Mouse (Mus musculus) CH12.LX (cell line): ENCODE data around the gene Rora.

Experiments used
- CTCF ChIP-seq, 2 experiments: IDR thresholded peaks in 1 of 2; conservative IDR thresholded peaks in 1 of 2; 2 replicates each; pipeline ENCODE4 v1.5.1; 2011 to 2012; ENCODE audit warnings: low read depth in 2 of 2, low read length in 2 of 2, improper control_type of control experiment in 1 of 2, inconsistent platforms in 1 of 2, mild to moderate bottlenecking in 1 of 2, moderate library complexity in 1 of 2
- ELF1 ChIP-seq: IDR thresholded peaks from 2 replicates; pipeline ENCODE4 v1.6.1; 2014; ENCODE audit warnings: low read depth, mild to moderate bottlenecking, inconsistent platforms, low read length, improper control_type of control experiment
- EP300 ChIP-seq: IDR thresholded peaks from 2 replicates; pipeline ENCODE4 v1.6.1; 2011; ENCODE audit warnings: low read length, improper control_type of control experiment
- JUN ChIP-seq: IDR thresholded peaks from 2 replicates; pipeline ENCODE4 v1.6.1; 2011; ENCODE audit warnings: low read depth, mild to moderate bottlenecking, low read length, improper control_type of control experiment, moderate library complexity; ENCODE audit not compliant: insufficient read depth
- MAZ ChIP-seq: IDR thresholded peaks from 2 replicates; pipeline ENCODE4 v1.6.1; 2012; ENCODE audit warnings: low read depth, mild to moderate bottlenecking, inconsistent platforms, low read length, improper control_type of control experiment, moderate library complexity
- MXI1 ChIP-seq: IDR thresholded peaks from 2 replicates; pipeline ENCODE4 v1.6.1; 2011; ENCODE audit warnings: mild to moderate bottlenecking, low read depth, low read length, improper control_type of control experiment
- NRF1 ChIP-seq: IDR thresholded peaks from 2 replicates; pipeline ENCODE4 v1.6.1; 2014; ENCODE audit warnings: low read depth, mild to moderate bottlenecking, inconsistent platforms, low read length, improper control_type of control experiment, moderate library complexity
- POLR2A ChIP-seq: IDR thresholded peaks from 2 replicates; pipeline ENCODE4 v1.6.1; 2011; ENCODE audit warnings: low read depth, mild to moderate bottlenecking, improper control_type of control experiment, low read length
- POLR2AphosphoS2 ChIP-seq: IDR thresholded peaks from 2 replicates; pipeline ENCODE4 v1.6.1; 2011; ENCODE audit warnings: low read depth, low read length, improper control_type of control experiment
- TBP ChIP-seq: conservative IDR thresholded peaks from 2 replicates; pipeline ENCODE4 v1.6.1; 2011; ENCODE audit warnings: low read depth, low read length, improper control_type of control experiment
- TCF12 ChIP-seq: IDR thresholded peaks from 2 replicates; pipeline ENCODE4 v1.6.1; 2014; ENCODE audit warnings: low read depth, mild to moderate bottlenecking, inconsistent platforms, low read length, improper control_type of control experiment
- ZC3H11A ChIP-seq: IDR thresholded peaks from 2 replicates; pipeline ENCODE4 v1.6.1; 2012; ENCODE audit warnings: low read depth, mild to moderate bottlenecking, inconsistent platforms, low read length, improper control_type of control experiment
- ZKSCAN1 ChIP-seq: IDR thresholded peaks from 2 replicates; pipeline ENCODE4 v1.6.1; 2012; ENCODE audit warnings: low read depth, inconsistent platforms, low read length, improper control_type of control experiment, borderline replicate concordance
- ZNF384 ChIP-seq: IDR thresholded peaks from 2 replicates; pipeline ENCODE4 v1.6.1; 2012; ENCODE audit warnings: low read depth, low read length, improper control_type of control experiment, inconsistent platforms

DNA sequence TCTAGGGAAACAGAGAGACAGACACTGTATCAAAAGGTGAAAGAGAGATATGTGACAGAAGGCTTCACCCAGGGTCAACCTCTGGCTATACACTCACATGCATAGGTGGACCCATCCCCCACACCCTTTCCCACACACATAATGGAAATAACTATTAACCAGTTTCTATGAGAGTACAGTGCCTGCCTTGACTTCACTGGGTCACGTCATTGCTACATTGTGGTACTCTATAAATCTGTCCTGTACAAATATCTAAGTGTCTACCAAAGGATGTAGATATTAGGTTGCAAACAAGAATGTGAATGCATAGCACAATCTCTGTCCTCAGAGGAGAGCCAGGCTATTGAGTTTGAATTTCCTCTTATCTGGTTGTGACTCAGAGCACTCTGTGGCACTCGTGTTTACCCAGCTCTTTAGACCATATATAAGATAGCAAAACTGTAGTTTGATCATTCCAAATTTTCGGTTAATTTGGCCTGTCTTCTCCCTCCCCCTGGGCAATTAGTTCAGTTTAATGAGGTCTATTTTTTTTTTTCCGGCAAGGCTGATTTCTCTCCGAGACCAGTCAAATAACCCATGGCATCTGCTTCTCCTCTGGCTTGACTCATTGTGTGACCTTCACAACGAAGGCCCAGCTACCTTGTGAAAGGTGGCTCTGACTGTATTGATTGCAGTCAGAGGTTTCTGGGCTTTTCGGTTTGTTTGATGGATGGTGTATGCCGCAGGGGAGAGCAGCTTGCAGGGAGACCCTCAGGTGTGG, 502.4 kb downstream of the Rora start:
- TF ChIP-seq EP300 (no peak), ZKSCAN1 (no peak), NRF1 (no peak), POLR2A (no peak), ZC3H11A (no peak), MXI1 (no peak), JUN (no peak), ZNF384 (no peak), CTCF (conservative IDR thresholded peaks at IDR 0.05 in 1 of 2, IDR thresholded peaks at IDR 0.05 in 1 of 2; ENCODE audit: low read depth in 2 of 2, low read length in 2 of 2) (no peak), TCF12 (no peak), ELF1 (no peak), MAZ (no peak), POLR2AphosphoS2 (no peak), TBP (no peak)
